Mouse (Mus musculus) CH12.LX (cell line): ENCODE data around the gene Car14.

Experiments used
- BHLHE40 ChIP-seq: IDR thresholded peaks from 2 replicates; pipeline ENCODE4 v1.6.1; 2011; ENCODE audit warnings: mild to moderate bottlenecking, low read depth, low read length, improper control_type of control experiment
- CHD2 ChIP-seq: IDR thresholded peaks from 2 replicates; pipeline ENCODE4 v1.6.1; 2011; ENCODE audit warnings: low read length, improper control_type of control experiment
- CTCF ChIP-seq, 2 experiments: IDR thresholded peaks in 1 of 2; conservative IDR thresholded peaks in 1 of 2; 2 replicates each; pipeline ENCODE4 v1.5.1; 2011 to 2012; ENCODE audit warnings: low read depth in 2 of 2, low read length in 2 of 2, improper control_type of control experiment in 1 of 2, inconsistent platforms in 1 of 2, mild to moderate bottlenecking in 1 of 2, moderate library complexity in 1 of 2
- EP300 ChIP-seq: IDR thresholded peaks from 2 replicates; pipeline ENCODE4 v1.6.1; 2011; ENCODE audit warnings: low read length, improper control_type of control experiment
- GABPA ChIP-seq: IDR thresholded peaks from 2 replicates; pipeline ENCODE4 v1.6.1; 2012; ENCODE audit warnings: low read depth, low read length, improper control_type of control experiment, inconsistent platforms; ENCODE audit not compliant: insufficient replicate concordance
- HCFC1 ChIP-seq: IDR thresholded peaks from 2 replicates; pipeline ENCODE4 v1.6.1; 2012; ENCODE audit warnings: low read depth, mild to moderate bottlenecking, inconsistent platforms, low read length, improper control_type of control experiment
- IRF4 ChIP-seq: IDR thresholded peaks from 2 replicates; pipeline ENCODE4 v1.6.1; 2014; ENCODE audit warnings: low read depth, mild to moderate bottlenecking, inconsistent platforms, low read length, improper control_type of control experiment
- MAFK ChIP-seq: IDR thresholded peaks from 2 replicates; pipeline ENCODE4 v1.6.1; 2011; ENCODE audit warnings: low read length, improper control_type of control experiment; ENCODE audit not compliant: insufficient replicate concordance
- POLR2A ChIP-seq: IDR thresholded peaks from 2 replicates; pipeline ENCODE4 v1.6.1; 2011; ENCODE audit warnings: low read depth, mild to moderate bottlenecking, improper control_type of control experiment, low read length
- POLR2AphosphoS2 ChIP-seq: IDR thresholded peaks from 2 replicates; pipeline ENCODE4 v1.6.1; 2011; ENCODE audit warnings: low read depth, low read length, improper control_type of control experiment
- ZMIZ1 ChIP-seq: IDR thresholded peaks from 2 replicates; pipeline ENCODE4 v1.6.1; 2012; ENCODE audit warnings: low read depth, mild to moderate bottlenecking, inconsistent platforms, low read length, improper control_type of control experiment
- ZNF384 ChIP-seq: IDR thresholded peaks from 2 replicates; pipeline ENCODE4 v1.6.1; 2012; ENCODE audit warnings: low read depth, low read length, improper control_type of control experiment, inconsistent platforms

DNA sequence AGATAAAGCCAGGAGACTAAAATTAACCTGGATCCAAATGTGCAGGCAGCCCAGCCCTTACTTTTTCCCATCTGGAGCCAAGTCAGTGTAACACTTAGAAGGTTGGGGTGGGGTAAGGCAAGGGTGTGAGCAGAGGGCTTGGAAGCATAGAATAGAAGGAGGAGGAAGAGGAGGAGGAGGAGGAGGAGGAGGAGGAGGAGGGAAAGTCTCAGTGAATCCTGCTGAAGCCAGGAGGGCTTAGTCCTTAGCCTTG lies 2.2 kb downstream of the Car14 start:
- TF ChIP-seq ZMIZ1 = no peak
- TF ChIP-seq IRF4 = no peak
- no peak for TF ChIP-seq POLR2A
- no peak for TF ChIP-seq CTCF (conservative IDR thresholded peaks at IDR 0.05 in 1 of 2, IDR thresholded peaks at IDR 0.05 in 1 of 2; ENCODE audit: low read depth in 2 of 2, low read length in 2 of 2)
- TF ChIP-seq HCFC1 = no peak
- TF ChIP-seq CHD2 = no peak
- no peak for TF ChIP-seq ZNF384
- no peak for TF ChIP-seq BHLHE40
- TF ChIP-seq GABPA = no peak
- no peak for TF ChIP-seq EP300
- TF ChIP-seq POLR2AphosphoS2 = no peak
- no peak for TF ChIP-seq MAFK
